Mouse (Mus musculus): ENCODE data around the gene Sdccag8. TPM values are rescaled to one million over a fixed set of nuclear protein-coding genes. Genes with fewer than 3 reads are reported as not detected.

Gene Sdccag8
- polyA plus RNA-seq, 1 experiment from 2014 or later: 25.7 TPM

DNA sequence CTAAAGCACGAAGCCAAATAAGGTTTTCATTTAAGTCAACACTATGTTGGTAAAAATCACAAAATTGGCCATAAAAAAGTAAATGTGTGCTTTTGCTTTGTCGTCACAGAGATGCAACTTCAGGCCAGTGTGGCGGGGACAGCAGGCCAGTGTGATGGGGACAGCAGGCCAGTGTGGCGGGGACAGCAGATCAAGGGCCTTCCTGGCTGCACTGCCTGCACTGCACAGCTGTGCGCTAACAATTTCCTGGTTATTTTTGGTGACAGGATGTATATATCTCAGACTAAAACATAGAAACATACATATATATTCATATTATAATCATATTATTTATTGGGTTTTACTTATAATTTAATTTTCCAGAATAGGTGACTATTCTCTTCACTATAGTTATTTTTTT lies 71.5 kb downstream of the Sdccag8 start:
- H3K4me2 ChIP-seq: no peak overlapping the region
- H3K4me3 ChIP-seq: no peak overlapping the region
- no peaks in the 10 kb centered on the region for H3K27me3 ChIP-seq
- no peak for ATAC-seq (ENCODE audit: low FRiP score)
- no peaks in the 10 kb centered on the region for H3K36me3 ChIP-seq
- WGBS: 85% methylated on average over 5 of the region's 5 CpGs
- no peaks in the 10 kb centered on the region for H3K9me3 ChIP-seq
- no peaks in the 10 kb centered on the region; the same call in 1 of the 2 replicates for H3K4me1 ChIP-seq (replicated peaks)
- H3K27ac ChIP-seq: no peak overlapping the region
- H3K9ac ChIP-seq: no peak overlapping the region

DNA sequence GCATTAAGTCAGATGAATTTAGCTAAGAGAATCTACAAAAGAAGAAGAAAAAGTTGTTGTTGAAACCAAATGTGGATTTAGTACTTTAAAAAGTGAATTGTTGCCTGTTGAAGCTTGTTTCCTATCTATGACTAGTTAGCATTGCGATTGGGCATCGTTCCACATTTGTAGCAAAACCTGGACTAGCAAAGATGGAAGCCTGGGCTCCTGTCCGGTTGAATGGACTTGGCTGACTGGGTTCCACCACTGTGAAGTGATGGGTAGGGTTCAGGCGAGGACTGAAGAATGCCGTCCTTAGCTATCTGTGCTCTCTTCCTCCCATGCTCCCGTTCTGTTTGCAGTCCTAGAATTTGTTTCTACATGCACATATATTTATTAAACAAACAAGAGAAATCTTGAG lies 89.3 kb downstream of the Sdccag8 start:
- Histone ChIP-seq H3K9ac (no peak overlapping the region), H3K4me3 (no peak overlapping the region), H3K36me3 (no peaks in the 10 kb centered on the region), H3K27ac (no peak overlapping the region), H3K4me2 (no peak overlapping the region), H3K4me1 (replicated peaks) (no peaks in the 10 kb centered on the region), H3K9me3 (no peaks in the 10 kb centered on the region), H3K27me3 (no peaks in the 10 kb centered on the region)
- ATAC-seq (ENCODE audit: low FRiP score): no peak
- 88% methylated on average over 6 of the region's 6 CpGs for WGBS

DNA sequence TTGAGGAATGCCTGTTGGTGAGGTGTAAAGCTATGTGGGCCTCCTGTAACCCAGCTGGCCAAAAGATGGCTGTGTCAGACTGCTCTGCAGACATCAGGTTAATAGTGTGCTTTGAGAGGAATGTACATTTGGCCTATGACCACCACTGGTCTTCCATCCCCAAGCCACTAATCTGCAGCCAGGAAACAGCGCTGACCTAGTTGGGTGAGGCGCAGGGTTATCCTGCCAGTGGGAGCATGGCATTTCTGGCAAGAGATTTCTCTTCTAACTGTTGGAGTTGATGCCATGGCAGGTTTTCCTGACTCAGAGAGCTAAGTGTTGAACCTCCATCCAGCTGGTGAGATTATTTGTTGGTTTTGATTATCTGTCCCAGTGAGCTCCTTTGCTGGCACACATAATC lies 101.5 kb downstream of the Sdccag8 start:
- Histone ChIP-seq H3K4me1 (replicated peaks) (no peaks in the 10 kb centered on the region), H3K4me2 (no peak overlapping the region), H3K36me3 (peaks cover 5% of the 10 kb centered on the region), H3K4me3 (no peak overlapping the region), H3K27me3 (no peaks in the 10 kb centered on the region), H3K9ac (no peak overlapping the region), H3K27ac (no peak overlapping the region), H3K9me3 (no peaks in the 10 kb centered on the region)
- WGBS: 96% methylated on average over 2 of the region's 2 CpGs
- no peak for ATAC-seq (ENCODE audit: low FRiP score)

DNA sequence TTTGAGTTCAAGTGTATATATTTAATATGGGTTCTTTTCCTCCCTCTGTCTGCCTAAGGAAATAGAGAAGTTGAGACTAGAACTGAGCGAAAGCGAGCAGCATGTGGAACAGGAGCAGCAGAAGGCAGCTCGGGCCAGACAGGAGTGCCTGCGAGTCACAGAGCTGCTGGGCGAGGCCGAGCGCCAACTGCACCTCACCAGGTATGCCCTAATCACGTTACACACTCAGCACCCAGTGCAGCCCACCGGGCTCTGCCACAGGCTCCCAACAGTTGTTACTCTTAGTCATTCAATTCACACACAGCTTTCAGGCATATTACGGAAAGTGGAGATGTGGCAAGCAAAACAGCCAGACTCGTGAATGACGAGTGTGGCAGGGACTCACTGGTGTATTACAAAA lies 105.0 kb downstream of the Sdccag8 start:
- Histone ChIP-seq H3K4me1 (replicated peaks) (no peaks in the 10 kb centered on the region; the same call in 1 of the 2 replicates), H3K36me3 (peaks cover 5% of the 10 kb centered on the region), H3K4me2 (no peak overlapping the region), H3K27me3 (no peaks in the 10 kb centered on the region), H3K9ac (no peak overlapping the region), H3K27ac (no peak overlapping the region), H3K9me3 (no peaks in the 10 kb centered on the region), H3K4me3 (no peak overlapping the region)
- ATAC-seq (ENCODE audit: low FRiP score): no peak
- 91% methylated on average over 12 of the region's 12 CpGs for WGBS

DNA sequence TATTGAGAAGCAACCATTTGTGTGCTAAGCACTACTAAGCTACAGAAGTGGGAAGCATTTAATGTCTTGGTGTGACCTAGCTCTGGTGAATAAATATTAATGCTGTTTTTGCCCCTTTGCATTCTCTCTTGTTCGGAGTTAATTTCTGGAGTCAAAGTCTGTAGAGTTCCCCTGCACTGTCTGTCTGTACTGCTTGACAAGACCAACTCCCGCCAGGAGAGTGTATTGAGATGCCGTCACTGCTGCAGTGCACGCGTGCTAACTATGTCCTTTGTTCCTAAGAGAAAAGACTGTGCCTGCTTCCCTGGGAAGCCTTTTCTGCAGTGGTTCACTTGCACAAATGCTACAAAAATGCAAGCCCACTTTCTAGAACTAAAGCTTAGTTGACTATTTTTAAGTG lies 108.4 kb downstream of the Sdccag8 start:
- no peaks in the 10 kb centered on the region for H3K9me3 ChIP-seq
- ATAC-seq (ENCODE audit: low FRiP score): no peak
- H3K4me2 ChIP-seq: no peak overlapping the region
- no peaks in the 10 kb centered on the region; the same call in 1 of the 2 replicates for H3K4me1 ChIP-seq (replicated peaks)
- H3K27me3 ChIP-seq: no peaks in the 10 kb centered on the region
- H3K36me3 ChIP-seq: peaks cover 5% of the 10 kb centered on the region
- no peak overlapping the region for H3K9ac ChIP-seq
- H3K27ac ChIP-seq: no peak overlapping the region
- 9% methylated on average over 5 of the region's 5 CpGs for WGBS
- no peak overlapping the region for H3K4me3 ChIP-seq

DNA sequence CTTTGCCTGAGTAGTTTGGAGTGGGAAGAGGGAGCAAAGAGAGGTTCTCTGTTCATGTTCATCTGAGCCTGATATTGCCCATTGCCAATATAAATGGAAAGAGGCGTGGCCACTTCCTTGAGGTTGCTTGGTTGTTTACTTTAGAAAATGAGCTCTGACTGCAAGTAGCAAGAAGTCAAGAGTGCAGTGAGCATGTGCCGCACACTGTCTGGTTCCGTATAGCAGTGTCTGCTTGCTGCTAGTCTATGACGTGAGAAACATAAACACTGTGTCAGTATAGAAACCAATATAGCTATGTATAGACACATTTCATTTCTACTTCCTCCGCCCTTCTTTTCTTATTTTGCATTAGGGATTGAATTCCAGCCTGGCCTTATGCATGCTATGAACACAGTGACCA lies 111.5 kb downstream of the Sdccag8 start:
- ATAC-seq (ENCODE audit: low FRiP score): no peak
- Histone ChIP-seq H3K4me3 (no peak overlapping the region), H3K27ac (no peak overlapping the region), H3K27me3 (no peaks in the 10 kb centered on the region), H3K9me3 (no peaks in the 10 kb centered on the region), H3K4me1 (replicated peaks) (peaks cover 6% of the 10 kb centered on the region; the same call in 1 of the 2 replicates), H3K9ac (no peak overlapping the region), H3K4me2 (no peak overlapping the region), H3K36me3 (no peaks in the 10 kb centered on the region)
- 87% methylated on average over 5 of the region's 5 CpGs for WGBS

DNA sequence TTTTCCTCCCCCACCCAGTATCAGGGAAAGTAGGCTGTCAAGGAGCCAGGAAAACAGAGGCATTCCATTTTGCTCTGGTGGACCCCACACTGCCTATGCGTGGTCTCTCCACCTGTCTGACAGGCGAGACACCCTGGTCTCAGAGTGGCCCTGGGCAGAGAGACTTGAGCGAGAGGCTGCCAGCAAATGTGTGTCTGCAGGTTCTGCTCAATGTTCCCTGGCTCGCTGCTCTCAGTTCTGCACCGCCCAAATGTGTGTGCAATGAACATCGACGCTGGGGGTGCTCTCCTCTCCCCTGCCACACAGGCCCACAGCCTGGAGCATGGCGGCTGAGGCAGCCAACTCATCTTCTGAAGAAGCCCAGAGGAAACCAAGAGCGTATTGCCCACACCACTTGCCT lies 112.9 kb downstream of the Sdccag8 start:
- Histone ChIP-seq H3K4me1 (replicated peaks) (peaks cover 8% of the 10 kb centered on the region; the same call in 1 of the 2 replicates), H3K4me3 (no peak overlapping the region), H3K27me3 (no peaks in the 10 kb centered on the region), H3K36me3 (no peaks in the 10 kb centered on the region), H3K4me2 (no peak overlapping the region), H3K27ac (no peak overlapping the region), H3K9me3 (no peaks in the 10 kb centered on the region), H3K9ac (no peak overlapping the region)
- ATAC-seq (ENCODE audit: low FRiP score): no peak
- WGBS: 90% methylated on average over 9 of the region's 9 CpGs

DNA sequence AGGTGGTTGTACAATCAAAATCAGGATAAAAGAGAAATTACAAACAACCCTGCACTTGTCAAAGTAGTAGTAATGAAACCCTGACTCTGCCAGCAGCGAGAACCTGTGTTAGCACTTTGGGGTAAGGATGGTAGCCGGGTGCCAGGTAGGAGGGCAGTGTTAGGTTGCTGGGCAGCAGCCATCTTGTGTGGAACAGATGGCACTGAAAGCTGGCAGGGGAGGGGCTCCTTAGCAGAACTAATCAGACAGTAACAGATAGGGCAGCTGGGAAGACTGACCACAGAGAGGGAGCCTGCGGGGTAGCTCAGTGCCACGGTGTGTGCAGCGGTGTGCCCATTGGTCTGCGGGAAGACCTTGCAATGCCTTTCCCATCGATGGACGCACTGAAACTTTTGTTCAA lies 115.2 kb downstream of the Sdccag8 start:
- peak; percentile 86 for ATAC-seq (ENCODE audit: low FRiP score)
- no peak overlapping the region for H3K4me3 ChIP-seq
- no peaks in the 10 kb centered on the region for H3K27me3 ChIP-seq
- H3K9ac ChIP-seq: no peak overlapping the region
- H3K36me3 ChIP-seq: no peaks in the 10 kb centered on the region
- peak overlapping the region; percentile 1; the same call in 1 of the 2 replicates for H3K4me2 ChIP-seq
- no peaks in the 10 kb centered on the region for H3K9me3 ChIP-seq
- H3K27ac ChIP-seq: no peak overlapping the region
- 46% methylated on average over 8 of the region's 8 CpGs for WGBS
- H3K4me1 ChIP-seq (replicated peaks): peaks cover 13% of the 10 kb centered on the region; the same call in 1 of the 2 replicates

DNA sequence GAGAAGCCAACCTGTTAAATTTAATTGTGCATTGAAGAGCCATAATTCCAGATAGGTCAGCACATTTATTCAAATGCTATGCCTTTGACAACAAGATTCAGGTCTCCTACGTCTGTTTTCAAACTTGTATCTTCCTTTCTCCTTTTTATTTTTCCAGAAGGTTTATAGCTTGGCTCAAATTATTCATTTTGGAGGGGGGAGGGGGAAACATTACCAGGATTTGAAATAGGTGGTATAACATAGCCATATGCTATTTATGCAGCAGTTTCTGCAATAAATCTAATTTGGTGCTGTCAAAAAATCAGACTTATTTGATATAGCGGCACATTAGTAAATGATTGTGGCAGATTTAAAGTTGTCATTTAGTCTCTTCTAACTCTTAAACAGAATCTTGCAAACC lies 116.1 kb downstream of the Sdccag8 start:
- 81% methylated on average over 2 of the region's 2 CpGs for WGBS
- H3K4me2 ChIP-seq: no peak overlapping the region
- no peak overlapping the region for H3K9ac ChIP-seq
- peaks cover 13% of the 10 kb centered on the region; the same call in 1 of the 2 replicates for H3K4me1 ChIP-seq (replicated peaks)
- no peaks in the 10 kb centered on the region for H3K36me3 ChIP-seq
- H3K27me3 ChIP-seq: no peaks in the 10 kb centered on the region
- no peaks in the 10 kb centered on the region for H3K9me3 ChIP-seq
- H3K4me3 ChIP-seq: no peak overlapping the region
- ATAC-seq (ENCODE audit: low FRiP score): no peak
- no peak overlapping the region for H3K27ac ChIP-seq

DNA sequence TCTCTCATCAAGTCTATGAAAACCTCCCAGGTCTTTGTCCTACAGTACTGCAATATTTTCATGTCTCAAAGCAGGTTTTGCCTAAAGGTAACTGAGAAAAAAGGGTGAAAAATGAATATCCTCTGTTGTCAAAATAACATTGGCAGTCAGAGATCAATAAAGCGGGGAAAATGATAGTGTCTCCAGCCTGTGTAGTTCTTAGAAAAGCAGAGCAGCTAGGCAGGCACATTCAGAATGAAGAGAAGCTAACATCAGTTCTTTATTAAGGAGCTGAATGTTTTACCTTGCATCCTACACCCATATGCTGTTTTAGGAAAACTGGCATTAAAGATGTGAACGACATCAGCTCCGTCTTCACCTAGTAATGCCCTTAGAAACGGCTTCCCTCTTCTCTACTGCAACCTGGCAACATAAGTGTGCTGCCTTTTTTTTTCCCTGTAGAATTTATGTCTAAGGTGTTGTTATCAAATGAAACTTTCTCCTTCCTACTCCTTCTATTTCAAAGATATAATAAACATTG lies 116.6 kb downstream of the Sdccag8 start:
- Histone ChIP-seq H3K27ac (no peak overlapping the region; the same call in 1 of the 2 replicates), H3K9ac (no peak overlapping the region), H3K27me3 (no peaks in the 10 kb centered on the region), H3K4me1 (replicated peaks) (peaks cover 13% of the 10 kb centered on the region; the same call in 1 of the 2 replicates), H3K4me3 (no peak overlapping the region), H3K9me3 (no peaks in the 10 kb centered on the region), H3K4me2 (no peak overlapping the region), H3K36me3 (no peaks in the 10 kb centered on the region)
- ATAC-seq (ENCODE audit: low FRiP score): no peak
- 84% methylated on average over 4 of the region's 4 CpGs for WGBS

DNA sequence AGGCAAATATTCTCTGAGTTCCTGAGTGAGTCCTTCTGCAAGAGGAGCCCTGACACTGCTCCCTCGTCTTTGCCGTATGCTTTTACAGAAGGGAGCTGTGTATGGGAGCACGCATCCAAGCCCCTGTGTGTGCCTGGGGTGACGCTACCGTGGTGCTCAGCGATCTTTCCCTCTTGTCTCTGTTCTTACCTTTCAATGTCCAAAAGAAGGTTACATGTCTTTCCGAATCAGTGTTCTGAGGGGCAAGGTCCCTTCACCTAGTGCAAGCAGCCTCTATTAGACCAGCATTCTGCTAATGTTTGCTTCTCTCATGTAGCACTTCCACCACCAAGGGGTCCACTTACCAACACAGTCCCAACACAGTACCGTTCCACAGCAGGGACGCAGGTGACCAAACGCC lies 117.1 kb downstream of the Sdccag8 start:
- Histone ChIP-seq H3K4me1 (replicated peaks) (peaks cover 13% of the 10 kb centered on the region; the same call in 1 of the 2 replicates), H3K4me3 (no peak overlapping the region), H3K27ac (0 out of 2 replicates have a peak overlapping the region, but pooled peaks have one; percentile 8), H3K9ac (no peak overlapping the region), H3K4me2 (no peak overlapping the region), H3K36me3 (no peaks in the 10 kb centered on the region), H3K9me3 (no peaks in the 10 kb centered on the region), H3K27me3 (no peaks in the 10 kb centered on the region)
- ATAC-seq (ENCODE audit: low FRiP score): no peak
- WGBS: 85% methylated on average over 10 of the region's 10 CpGs

DNA sequence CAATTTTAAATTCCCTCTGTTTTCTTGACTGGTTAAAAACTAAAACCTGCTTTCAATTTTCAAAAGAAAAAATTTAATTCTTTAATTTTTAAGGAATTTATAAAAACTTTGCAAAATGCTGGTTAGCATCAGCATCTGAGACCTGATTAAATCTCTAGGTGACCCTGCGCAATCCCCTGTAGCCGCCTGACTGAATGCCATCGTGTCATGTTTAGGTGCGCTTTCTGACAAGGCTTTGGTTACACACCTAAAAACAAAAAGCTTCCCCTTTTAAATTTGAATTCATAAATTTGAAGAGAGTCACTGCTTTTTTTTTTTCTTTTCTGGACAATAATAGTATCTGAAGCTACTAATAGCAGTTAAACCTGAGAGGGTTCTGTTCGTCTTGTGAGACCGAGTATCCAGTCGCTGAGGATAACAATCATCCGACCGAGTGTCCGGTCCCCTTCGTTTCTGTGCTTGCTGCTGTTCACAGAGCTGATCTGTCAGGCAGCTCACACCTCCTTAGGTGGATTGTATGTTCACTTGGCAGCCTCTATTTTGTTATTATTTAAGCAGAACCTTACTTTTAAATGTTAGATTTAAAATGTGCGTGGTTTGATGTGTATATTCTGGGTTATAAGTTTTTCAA lies 118.0 kb downstream of the Sdccag8 start:
- peaks cover 13% of the 10 kb centered on the region; the same call in 1 of the 2 replicates for H3K4me1 ChIP-seq (replicated peaks)
- ATAC-seq (ENCODE audit: low FRiP score): no peak
- H3K27me3 ChIP-seq: no peaks in the 10 kb centered on the region
- H3K27ac ChIP-seq: no peak overlapping the region
- 85% methylated on average over 12 of the region's 12 CpGs for WGBS
- H3K9ac ChIP-seq: no peak overlapping the region
- H3K4me2 ChIP-seq: no peak overlapping the region
- no peaks in the 10 kb centered on the region for H3K9me3 ChIP-seq
- no peak overlapping the region for H3K4me3 ChIP-seq
- no peaks in the 10 kb centered on the region for H3K36me3 ChIP-seq

DNA sequence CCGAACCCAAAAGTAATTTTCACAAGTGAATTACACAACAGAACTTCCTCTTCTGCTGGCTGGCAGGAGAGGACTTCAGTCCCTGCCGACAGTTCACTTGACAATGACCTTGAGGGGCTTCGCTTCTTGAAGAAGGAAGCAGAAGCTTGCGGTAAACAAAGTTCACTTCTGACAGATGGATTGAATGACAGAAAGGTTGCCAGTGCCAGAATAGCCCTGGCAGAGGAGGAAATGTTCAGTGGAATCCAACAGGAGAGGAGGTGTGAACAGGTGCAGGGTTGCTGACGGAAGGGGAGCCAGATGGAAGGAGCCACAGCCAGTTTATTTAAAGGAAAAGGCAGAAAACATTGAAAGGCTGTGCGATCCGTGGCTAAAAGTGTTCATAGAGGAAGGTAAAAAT lies 118.9 kb downstream of the Sdccag8 start:
- Histone ChIP-seq H3K36me3 (no peaks in the 10 kb centered on the region), H3K4me1 (replicated peaks) (peaks cover 13% of the 10 kb centered on the region; the same call in 1 of the 2 replicates), H3K4me2 (no peak overlapping the region), H3K4me3 (no peak overlapping the region), H3K9ac (no peak overlapping the region), H3K27ac (no peak overlapping the region), H3K9me3 (no peaks in the 10 kb centered on the region), H3K27me3 (no peaks in the 10 kb centered on the region)
- WGBS: 71% methylated on average over 7 of the region's 7 CpGs
- no peak for ATAC-seq (ENCODE audit: low FRiP score)

Data from hindbrain, embryonic 13.5 days (tissue).